Mouse (Mus musculus) MEL (cell line): ENCODE data around the gene Coro2b.
A peak's percentile ranks its signal among the peaks of the same experiment; 100 is the strongest.

Source experiments
- CHD2 ChIP-seq: IDR thresholded peaks from 2 replicates; pipeline ENCODE4 v1.6.1; 2011; ENCODE audit warnings: low read length, improper control_type of control experiment
- EP300 ChIP-seq, 2 experiments: IDR thresholded peaks; 2 replicates each; pipeline ENCODE4 v1.6.1; 2011; ENCODE audit warnings: improper control_type of control experiment in 2 of 2, low read length in 2 of 2, low read depth in 1 of 2, mild to moderate bottlenecking in 1 of 2
- KAT2A ChIP-seq: conservative IDR thresholded peaks from 2 replicates; pipeline ENCODE4 v1.6.1; 2012; ENCODE audit warnings: low read depth, low read length, improper control_type of control experiment, inconsistent platforms
- MAX ChIP-seq: IDR thresholded peaks from 2 replicates; pipeline ENCODE4 v1.6.1; 2011; ENCODE audit warnings: low read length, improper control_type of control experiment
- NELFE ChIP-seq: IDR thresholded peaks from 2 replicates; pipeline ENCODE4 v1.6.1; 2011; ENCODE audit warnings: low read depth, low read length, improper control_type of control experiment
- POLR2A ChIP-seq, 2 experiments: IDR thresholded peaks; 2 replicates each; pipeline ENCODE4 v1.6.1; 2011 to 2012; ENCODE audit warnings: low read length in 2 of 2, mild to moderate bottlenecking in 2 of 2, control low read depth in 1 of 2, improper control_type of control experiment in 1 of 2, low read depth in 1 of 2, moderate library complexity in 1 of 2; ENCODE audit not compliant: control insufficient read depth in 1 of 2, insufficient read depth in 1 of 2, poor library complexity in 1 of 2
- USF1 ChIP-seq: IDR thresholded peaks from 2 replicates; pipeline ENCODE4 v1.6.1; 2014; ENCODE audit warnings: low read depth, mild to moderate bottlenecking, inconsistent platforms, low read length, improper control_type of control experiment, moderate library complexity
- ZC3H11A ChIP-seq: IDR thresholded peaks from 2 replicates; pipeline ENCODE4 v1.6.1; 2012; ENCODE audit warnings: low read depth, mild to moderate bottlenecking, inconsistent platforms, low read length, improper control_type of control experiment

DNA sequence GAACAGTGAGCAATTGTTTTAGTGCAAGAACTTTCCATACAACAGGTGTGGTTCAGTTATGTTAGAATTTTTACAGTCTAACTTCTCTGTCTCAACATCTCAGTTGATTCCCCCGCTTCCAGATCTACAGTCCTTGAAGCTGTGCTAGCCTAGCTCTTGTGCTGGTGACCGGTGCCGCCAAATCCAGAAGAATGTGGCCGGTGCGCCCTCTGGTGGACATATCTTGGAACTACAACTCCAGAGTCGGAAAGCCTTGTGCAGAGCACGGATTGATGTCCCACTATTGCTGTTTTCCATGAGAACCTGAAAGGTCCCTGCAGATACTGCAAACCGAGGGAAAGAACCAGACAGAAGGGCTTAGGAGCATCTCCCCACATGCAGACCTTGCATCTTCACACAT is 13.0 kb upstream of the Coro2b start:
- TF ChIP-seq MAX (no peak), EP300 (IDR thresholded peaks at IDR 0.05; ENCODE audit: low read depth in 1 of 2, low read length in 2 of 2) (no peak), KAT2A (no peak), ZC3H11A (peak; percentile 84), POLR2A (IDR thresholded peaks at IDR 0.05; ENCODE audit: control insufficient read depth in 1 of 2, insufficient read depth in 1 of 2, low read depth in 1 of 2, low read length in 2 of 2, poor library complexity in 1 of 2) (no peak), USF1 (no peak), NELFE (no peak), CHD2 (no peak)
